Mouse (Mus musculus) right cerebral cortex, adult 18-20 months (tissue): ENCODE measurements around the gene Fam131c.
A peak's percentile ranks its signal among the peaks of the same experiment; 100 is the strongest.

Source experiments
- DNase-seq: peaks from one replicate; pipeline ENCODE4 v3.0.0; 2022; ENCODE audit warnings: mixed read lengths

Fam131c gene

DNA sequence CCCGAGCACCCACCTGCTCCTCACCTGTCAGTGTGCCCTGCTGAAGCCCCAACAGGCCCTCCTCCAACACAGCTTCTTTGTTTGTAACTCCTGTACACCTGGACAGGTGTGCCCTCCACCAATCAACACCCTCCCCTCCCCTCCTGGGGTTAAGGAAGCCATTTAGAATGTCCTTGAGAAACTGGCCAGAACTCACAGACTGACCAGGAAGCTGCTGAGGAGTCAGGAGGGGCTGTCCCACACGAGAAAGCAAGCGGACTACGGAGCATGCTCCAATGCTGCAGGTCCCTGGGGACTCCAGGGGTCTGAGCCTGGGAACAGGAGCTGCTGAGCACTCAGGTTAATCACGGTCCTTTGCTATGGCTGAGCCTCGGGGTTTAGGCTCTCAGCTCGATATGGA, 47.9 kb downstream of the Fam131c start, which contains the start of gene Clcnkb:
TSS of gene Clcnkb (minus strand) at position 91 of the 400 bp plus-strand sequence.
- DNase-seq: no peak

DNA sequence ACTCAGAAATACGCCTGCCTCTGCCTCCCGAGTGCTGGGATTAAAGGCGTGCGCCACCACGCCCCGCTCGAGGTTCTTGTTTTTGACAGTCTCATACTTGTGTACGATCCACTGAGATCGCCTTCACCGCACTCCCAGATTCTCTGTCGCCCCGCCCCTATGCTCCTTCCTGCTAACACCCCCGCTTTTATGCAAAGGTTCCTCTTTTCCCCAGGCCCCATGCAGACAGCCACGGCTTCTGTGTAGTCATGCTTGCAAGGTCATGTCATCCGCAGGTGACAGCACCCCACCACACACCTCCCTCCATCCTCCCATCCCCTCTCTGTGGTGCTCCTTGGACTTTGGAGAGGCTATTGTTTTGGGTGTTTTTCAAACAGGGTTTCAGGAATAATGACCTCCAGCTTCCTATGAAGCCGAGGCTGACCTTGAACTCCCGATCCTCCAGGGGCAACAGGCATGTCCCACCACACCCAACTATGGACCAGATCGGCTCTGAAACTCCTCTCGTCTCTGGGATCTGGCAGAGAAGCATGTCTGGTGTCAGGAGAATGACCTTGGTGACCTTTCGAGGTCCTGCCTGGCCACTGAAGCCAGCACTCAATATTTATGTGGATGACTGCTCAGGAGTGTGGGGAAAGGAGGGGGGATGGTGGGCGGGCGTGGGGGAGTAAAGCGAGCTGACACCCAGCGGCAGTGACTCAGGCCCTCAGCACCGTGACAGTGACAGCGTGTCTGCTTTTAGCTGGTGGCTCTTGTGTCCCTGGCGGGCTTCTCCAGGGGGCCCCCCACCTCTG, 51.6 kb downstream of the Fam131c start:
- DNase-seq: peak; percentile 49

DNA sequence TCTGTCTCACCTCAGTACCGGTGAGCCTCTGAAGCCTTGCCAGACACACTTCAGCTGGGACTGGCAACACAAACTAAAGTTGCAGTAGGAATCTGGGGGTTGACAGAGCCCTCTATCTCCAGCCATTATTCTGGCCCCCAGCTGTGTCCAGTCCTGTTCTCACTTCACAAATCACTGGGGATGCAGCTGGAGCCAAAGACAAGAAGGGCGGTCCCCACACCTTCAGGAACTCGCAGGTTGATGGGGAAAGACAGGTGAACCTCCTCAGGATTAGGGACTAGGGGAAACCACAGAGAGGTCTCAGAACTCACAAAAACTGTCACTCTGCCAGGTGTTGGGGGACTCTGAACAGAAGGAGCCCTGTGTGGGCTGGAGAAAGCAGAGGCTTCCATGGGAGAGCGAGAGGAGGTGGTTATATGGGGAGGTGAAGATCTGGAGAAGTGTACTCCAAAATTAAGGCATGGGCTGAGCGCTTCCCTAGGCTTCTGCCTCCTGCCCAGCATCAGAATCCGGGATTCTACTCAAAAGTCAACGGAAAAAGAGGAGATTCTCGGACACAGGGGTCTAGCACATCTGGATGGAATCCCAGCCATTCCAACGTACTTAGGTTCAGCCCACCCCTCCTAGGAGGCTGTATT, 52.3 kb downstream of the Fam131c start, which contains the start of gene Hspb7:
TSS of gene Hspb7 (plus strand) at position 588 of the 638 bp plus-strand sequence.
- no peak for DNase-seq

DNA sequence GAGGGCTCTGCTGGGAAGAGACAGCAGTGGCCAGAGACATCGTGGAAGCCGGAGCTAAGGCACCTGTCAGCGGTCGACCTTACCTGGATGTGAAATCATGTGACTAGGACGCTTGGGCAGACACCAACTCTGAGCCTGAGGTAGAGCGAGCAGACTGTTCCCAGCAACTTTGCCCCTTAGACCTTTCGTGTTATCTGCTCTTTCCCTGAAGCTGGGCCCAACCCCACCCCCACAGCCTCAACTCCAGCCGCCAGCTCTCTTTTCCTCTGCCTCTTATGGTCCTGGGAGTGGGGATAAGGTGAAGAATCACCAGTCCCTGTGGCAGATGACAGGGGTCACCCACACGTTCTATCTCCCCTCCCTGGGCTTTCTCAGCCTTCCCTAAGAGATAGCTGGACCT, 52.9 kb downstream of the Fam131c start:
- DNase-seq: no peak

DNA sequence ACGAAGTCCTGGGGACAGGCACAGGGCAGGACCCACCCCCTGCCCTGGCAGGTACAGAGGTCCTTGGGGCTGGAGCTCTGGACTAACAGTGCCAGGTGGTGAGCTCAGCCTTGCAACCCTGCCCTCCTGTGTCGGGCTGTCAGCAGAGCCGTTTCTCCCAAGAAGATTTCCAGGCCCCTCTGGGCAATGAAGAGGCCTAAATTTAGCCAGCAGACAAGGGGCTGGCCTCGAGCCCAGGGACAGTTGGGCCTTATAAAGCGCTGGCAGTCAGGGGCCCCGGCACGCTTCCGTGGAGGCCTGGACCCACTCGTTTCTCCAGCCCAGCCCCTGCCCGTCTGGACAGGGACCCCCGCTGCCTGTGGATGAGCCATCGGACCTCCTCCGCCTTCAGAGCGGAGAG, 53.4 kb downstream of the Fam131c start:
- no peak for DNase-seq

DNA sequence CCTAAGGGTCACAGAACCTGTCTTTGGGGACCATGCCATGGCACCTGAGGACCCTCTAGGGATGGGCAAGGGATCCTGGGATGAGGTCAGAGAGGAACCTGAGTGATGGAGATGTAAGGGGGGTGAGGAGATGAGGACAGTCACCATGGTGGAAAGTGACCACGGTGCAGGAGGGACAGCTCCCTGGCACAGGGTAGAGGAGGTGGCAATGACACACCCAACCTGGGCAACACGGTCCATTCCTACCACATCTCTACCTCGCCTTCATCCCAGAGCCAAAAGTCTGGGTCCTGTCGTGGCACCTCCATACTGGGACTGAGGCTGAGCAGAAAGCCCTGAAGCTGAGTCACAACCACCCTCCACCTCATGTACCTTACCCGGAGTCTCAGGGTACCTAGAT, 54.8 kb downstream of the Fam131c start:
- no peak for DNase-seq

DNA sequence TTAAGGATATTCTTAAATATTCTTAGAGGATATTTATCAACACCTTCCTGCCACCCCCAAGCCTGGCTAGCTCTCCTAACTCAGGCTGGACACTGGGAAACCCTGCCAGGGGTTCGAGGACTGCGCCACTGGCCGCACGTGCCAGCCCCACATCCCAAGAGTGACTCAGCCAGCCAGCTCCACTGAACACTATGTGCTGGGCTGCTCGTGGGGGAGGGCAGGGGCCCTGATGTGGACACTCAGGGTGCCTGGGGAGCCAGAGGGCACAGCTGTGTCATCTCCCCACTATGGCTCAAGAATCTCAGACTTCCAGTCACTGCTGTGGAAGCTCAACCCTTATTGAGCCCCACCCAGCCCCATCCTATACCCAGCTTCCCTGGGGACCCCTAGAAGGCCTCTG, 55.3 kb downstream of the Fam131c start:
- no peak for DNase-seq

DNA sequence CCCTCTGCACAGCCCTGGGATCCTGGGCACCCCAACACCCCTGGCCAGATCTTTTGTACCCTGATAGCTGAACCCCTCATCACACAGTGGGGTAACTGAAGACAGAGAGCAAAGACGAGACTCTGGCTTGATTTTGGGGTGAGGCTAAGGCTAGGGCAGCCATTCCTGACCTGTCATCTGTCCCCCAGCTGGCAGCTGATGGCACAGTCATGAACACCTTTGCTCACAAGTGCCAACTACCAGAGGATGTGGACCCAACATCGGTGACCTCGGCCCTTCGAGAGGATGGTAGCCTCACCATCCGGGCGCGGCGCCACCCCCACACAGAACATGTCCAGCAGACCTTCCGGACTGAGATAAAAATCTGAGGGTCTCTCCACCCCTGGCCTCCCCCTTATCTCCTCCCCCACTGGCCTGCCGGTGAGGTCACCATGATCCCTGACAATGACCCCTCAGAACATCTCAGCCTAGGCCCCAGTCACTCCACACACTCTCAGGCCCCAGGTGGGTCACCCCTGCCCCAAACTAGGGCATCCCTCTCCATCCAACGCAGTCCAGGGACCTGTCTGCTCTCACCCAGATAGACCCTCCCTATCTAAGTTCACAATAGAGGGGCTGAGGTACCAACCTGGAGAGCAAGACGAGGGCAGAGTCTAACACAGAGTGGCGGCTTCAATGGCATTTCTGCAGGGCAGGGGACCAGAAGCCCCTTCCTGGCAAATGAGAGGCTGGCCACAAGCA, 55.8 kb downstream of the Fam131c start:
- no peak for DNase-seq

DNA sequence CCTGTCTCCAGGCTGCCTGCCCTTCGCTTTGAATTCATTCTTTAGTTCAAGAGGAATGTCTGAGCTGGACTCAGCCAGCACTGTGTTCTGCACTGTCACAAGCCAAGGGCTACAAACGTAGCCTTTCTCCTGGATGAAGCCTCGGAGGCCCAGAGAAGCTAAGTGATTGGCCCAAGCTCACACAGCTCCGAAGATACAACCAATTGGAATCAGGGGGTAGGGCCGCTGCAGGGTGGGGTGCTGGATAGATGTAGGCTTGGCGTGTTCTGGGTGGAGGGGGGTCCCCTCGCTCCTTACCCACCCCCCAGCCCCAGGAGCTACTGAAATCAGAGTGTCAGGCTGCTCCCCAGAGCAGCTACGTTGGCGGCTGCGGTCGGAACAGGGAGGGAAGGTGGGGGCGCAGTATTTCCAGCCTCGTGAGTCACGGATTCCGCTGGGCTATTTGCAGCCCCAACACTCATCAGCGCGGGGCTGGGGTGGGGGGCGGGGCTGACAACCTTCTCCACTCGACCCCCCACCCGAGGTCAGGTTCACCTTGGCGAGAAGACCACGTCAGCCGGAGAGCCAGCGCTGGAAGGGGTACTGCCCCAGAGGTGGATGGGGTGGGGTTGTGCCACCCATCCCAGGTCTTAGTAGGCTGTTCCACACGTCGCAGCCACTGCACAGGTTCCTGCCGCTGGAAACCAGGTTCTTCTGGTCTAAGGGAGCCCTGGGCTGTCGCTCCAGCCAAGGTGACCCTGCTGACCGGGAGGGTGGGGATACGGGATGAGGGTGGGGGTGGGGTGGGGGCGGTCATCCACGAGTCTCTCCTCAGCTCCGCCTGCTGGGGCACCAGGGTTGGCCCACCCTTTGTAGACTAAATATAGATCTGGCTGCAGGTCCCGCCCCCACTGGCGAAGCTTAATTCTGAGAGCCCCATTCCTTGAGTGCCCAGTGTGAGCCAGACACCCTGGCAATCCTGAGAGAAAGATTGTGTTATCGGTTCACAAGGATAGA, 57.8 kb downstream of the Fam131c start:
- DNase-seq: peak; percentile 86

DNA sequence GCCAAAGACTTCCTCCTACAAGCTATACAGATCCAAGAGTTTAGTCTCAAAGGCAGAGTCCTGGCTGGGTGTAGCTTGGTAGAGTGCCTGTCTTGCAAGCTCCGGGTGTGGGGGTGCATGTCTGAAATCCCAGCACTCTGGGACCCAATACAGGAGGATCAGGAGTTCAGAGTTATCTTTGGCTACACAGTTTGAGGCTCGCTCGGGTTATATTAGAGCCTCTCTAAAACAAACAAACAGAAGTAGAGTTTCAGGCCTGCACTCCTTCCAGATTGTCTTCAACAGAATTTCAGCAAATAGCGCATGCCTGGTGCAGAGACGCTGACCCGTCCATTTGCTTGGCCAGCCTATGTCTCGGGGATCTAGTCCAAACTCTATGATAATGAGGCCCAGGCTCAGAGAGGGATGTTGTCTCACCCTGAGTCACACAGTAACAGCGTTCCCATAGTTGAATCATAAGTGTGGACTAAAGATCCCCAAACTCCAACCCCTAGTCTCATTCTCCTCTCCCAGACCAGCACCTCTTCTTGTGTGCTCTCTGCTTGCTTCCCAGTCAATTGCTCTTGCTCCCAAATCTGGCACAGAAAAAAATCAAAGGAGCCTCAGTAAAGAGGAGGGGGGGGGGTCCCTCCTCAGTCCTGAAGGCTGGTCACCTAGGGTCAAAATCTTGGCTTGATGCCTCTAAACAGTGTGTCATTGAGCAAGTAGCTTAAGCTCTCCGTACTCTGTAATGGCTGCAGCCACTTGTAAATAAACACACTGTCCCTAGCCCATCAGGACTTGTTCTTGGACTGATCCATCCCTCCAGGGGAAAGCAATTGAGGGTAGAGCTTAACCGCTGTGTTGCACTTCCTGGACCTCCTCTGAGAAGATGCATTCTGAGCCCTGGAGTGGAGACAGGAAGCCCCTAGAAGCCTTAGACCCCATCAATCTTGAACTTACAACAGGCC, 59.1 kb downstream of the Fam131c start:
- DNase-seq: no peak

DNA sequence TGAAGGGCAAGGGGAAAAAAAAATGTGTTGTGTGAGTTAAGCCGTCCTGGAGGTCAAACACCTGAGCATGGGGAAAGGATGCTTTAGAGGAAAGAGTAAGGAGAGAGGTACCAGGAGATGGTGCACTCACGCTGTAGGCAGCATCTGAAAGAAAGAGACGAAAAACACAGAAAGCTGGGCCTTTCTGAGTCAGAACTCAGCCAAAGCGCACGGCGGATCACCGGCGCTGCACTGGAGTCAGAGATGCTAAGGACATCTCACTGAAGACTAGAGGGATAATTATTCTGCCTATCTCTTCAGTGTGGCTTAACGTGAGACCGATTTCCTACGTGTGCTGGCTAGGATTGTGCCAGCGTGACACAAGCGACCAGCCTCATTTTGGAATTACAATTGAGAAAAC, 59.9 kb downstream of the Fam131c start:
- DNase-seq: no peak

DNA sequence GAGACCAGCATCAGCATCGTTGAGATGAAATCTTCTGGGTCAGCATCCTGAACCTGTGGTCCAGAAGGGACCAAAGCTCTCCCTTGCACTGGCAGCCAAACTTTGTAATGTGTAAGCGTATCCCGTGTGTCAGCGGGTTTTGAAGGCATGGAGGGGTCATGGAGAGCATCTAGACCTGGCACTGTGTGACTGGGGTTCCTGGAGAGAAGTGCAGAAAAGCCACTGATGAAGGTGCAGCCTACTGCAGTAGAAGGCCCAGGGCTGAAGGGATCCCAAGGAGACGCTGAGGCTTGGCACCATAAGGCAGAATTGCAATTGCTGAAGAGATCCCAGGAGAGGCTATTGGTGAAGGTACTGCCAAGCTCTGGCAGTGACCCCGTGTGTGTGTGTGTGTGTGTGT, 61.4 kb downstream of the Fam131c start:
- no peak for DNase-seq

DNA sequence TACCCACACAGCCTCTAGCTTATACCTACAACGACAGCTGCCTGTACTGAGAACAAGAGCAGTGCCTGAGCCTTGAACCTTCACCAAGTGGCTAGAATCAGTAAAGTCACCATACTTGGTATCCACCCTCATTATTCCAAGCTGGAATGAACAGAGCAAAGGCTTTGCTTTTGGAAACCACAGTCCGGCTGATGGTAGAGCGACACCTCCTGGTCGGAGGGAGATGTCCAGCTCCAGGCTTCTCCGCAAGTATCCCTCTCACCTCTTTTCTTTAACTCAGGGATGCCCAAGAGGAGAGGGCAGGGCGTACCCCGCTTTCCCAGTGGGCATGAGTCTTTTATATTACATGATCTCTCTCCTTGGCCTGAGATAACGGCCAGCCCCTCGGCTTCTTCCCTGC, 61.8 kb downstream of the Fam131c start:
- DNase-seq: no peak

DNA sequence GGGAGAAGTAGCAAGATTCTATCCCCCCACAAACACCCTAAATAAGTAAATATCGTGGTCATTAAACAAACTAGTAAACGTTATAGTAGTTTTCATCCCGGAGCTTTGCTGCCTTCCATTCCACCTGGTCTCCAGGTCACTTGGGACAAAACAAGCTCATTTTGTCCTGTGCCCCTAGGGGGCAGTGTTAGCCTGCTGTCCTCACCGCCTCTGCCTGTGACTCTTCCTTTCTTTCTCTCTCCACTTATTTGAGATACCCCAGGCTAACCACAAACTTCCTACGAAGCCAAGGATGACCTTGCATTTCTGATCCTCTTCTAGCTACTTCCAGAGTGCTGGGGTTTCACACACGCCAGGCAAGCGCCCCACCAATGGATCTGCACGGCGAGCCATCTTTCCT, 63.0 kb downstream of the Fam131c start:
- peak; percentile 60 for DNase-seq

DNA sequence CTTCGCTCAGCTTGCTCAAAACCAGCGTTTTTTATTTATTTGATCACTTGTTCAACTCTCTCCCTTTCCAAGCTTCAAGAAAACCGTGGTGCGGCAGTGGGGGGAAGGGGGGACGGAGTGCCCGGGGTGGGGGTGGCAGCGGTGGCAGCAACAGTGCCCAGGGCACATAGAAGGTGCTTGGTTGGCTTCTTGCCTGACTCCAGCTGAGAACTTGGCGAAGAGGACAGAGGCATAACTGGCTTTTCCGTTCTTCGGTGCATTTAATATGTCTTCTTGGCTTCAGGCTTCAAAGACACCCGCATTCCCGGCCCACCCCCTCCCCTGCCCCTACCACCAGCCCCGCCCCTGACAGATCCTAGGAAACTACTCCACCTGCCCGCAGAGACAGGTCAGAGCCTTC, 64.6 kb downstream of the Fam131c start:
- DNase-seq: no peak

DNA sequence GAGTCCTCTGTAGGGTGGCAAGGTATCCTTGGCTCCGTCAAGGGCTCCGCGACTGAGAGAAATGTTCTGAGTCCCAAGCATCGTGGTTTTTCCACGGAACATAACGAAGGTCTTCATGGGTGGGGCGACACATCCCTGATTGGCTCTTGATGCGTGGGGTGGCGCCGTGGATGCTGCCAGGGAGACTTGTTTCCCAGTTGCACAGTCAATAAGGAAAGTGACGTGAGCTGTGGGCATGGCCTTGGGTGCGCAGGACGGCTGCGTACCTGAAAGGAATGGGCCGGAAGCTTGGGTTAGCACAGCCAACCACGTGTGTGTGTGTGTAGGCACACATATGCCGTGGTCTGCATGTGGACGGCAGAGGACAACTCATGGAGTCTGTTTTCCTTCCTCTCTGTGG, 65.2 kb downstream of the Fam131c start:
- DNase-seq: no peak
